Mouse (Mus musculus) erythroblast, embryonic 14.5 days (primary cell): ENCODE results near the gene Ckap5. TPM values are rescaled to one million over a fixed set of nuclear protein-coding genes. Genes with fewer than 3 reads are reported as not detected.
"Not testable (repeated sequence)": the region's sequence is repeated elsewhere in the genome, so short reads cannot be mapped to it uniquely, and the experiment has no call there.

Source experiments
- H3K27me3 ChIP-seq: 2 replicates; pipeline ENCODE4 v1.6.1; 2012; ENCODE audit warnings: inconsistent platforms; ENCODE audit not compliant: control insufficient read depth
- H3K36me3 ChIP-seq: 2 replicates; pipeline ENCODE4 v1.6.1; 2012; ENCODE audit warnings: mild to moderate bottlenecking, inconsistent platforms; ENCODE audit not compliant: control insufficient read depth
- H3K4me1 ChIP-seq: 2 replicates; pipeline ENCODE4 v1.6.1; 2012; ENCODE audit warnings: inconsistent platforms; ENCODE audit not compliant: control insufficient read depth
- H3K4me3 ChIP-seq: replicated peaks from 2 replicates; pipeline ENCODE3; 2012; ENCODE audit warnings: moderate library complexity, mild to moderate bottlenecking, inconsistent platforms
- H3K9me3 ChIP-seq: 2 replicates; pipeline ENCODE4 v1.6.1; 2012; ENCODE audit warnings: low read length, inconsistent platforms, mixed read lengths; ENCODE audit not compliant: control insufficient read depth
- GATA1 ChIP-seq: IDR thresholded peaks from 2 replicates; pipeline ENCODE4 v1.6.1; 2012; ENCODE audit warnings: low read length, inconsistent platforms, mixed read lengths
- TAL1 ChIP-seq: IDR thresholded peaks from 3 replicates; pipeline ENCODE4 v1.6.1; 2012; ENCODE audit warnings: low read length, inconsistent platforms, mixed read lengths
- polyA plus RNA-seq: library from polyadenylated mRNA; stranded (reverse); fragments of >175 nt; gene quantifications from 2 replicates; pipeline ENCODE4 v1.2.3, GENCODE M21; 2012

Ckap5 gene
- polyA plus RNA-seq, 1 experiment = 0.49 TPM

DNA sequence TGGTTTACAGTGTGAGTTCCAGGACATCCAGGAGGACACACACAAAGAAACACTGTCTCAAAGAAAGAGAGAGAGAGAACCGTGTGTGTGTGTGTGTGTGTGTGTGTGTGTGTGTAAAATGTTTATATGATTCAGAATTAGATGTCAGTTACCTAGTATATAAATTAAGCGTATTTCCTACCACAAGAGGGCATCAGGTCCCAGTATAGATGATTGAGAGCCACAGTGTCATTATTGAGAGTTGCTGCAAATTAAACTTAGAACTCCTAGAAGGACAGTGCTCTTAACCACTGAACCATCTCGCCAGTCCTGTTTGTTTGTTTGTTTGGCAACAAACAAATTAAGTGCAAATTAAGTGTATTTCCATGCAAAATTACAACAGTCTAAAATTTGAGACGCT is 75.8 kb downstream of the Ckap5 start:
- no peaks in the 10 kb centered on the region for H3K27me3 ChIP-seq
- H3K4me1 ChIP-seq = no peaks in the 10 kb centered on the region
- H3K9me3 ChIP-seq = no peaks in the 10 kb centered on the region
- peaks cover 93% of the 10 kb centered on the region for H3K36me3 ChIP-seq
- no peak overlapping the region for H3K4me3 ChIP-seq
- TF ChIP-seq GATA1 (no peak), TAL1 (no peak)

DNA sequence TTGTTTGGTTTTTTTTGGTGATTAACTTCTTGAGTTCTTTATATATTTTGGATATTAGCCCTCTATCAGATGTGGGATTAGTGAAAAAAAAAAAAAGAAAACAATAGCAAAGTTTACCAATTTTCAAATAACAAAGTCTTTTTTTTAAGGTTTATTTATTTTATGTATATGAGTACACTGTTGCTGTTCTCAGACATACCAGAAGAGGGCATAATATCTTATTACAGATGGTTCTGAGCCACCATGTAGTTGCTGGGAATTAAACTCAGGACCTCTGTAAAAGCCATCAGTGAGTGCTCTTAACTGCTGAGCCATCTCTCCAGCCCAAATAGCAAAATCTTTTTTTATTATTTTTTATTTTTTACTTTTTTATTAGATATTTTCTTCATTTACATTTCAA is 82.8 kb downstream of the Ckap5 start:
- not testable (repeated sequence) for H3K4me1 ChIP-seq, H3K9me3 ChIP-seq, H3K27me3 ChIP-seq, H3K4me3 ChIP-seq
- peaks cover 78% of the 10 kb centered on the region for H3K36me3 ChIP-seq

DNA sequence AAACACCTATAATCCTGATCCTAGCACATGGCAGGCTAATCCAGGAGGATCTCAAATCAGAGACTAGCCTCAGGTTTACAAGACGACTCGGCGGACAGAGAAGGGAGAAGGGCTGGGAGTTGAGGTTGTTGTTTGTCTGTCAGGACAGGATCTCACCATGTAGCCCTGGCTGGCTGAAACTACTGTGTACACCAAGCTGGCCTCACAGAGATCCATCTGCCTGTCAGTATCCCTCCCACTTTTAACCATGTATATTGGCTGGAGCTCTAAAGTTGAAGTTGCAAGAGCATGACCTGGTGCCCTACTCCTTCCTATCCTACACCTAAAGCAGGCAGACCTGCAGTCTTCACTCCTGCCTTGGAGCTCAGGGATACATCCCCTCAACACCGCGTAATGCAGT is 95.8 kb downstream of the Ckap5 start:
- no peaks in the 10 kb centered on the region for H3K9me3 ChIP-seq
- no peaks in the 10 kb centered on the region for H3K27me3 ChIP-seq
- TF ChIP-seq GATA1 (no peak), TAL1 (no peak)
- no peaks in the 10 kb centered on the region for H3K4me1 ChIP-seq
- H3K36me3 ChIP-seq = peaks cover 83% of the 10 kb centered on the region
- no peak overlapping the region for H3K4me3 ChIP-seq

GRCm38 (mm10) chr2:91623366-91623765 is 96.8 kb downstream of the Ckap5 start:
- not testable (repeated sequence) for H3K9me3 ChIP-seq, H3K4me3 ChIP-seq, H3K27me3 ChIP-seq, H3K4me1 ChIP-seq
- peaks cover 76% of the 10 kb centered on the region for H3K36me3 ChIP-seq

DNA sequence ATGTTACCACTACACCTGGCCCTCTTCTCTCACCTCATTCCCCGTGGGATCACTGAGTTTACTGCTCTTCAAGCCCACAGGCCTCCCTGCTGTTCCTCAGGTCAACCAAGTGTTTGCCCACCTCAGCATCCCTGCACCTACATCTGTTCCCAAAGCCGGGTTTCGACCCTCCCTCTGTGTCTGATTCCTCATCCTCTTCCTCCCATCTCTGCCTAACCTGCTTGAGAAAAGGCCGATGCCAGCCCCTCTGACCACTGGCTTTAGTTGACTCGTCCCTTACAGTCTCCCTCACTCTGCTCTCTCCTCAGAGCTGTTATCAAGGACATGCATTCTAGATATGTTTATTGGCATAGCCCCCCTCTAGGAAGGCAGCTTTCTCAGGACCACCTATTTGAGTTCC is 100.9 kb downstream of the Ckap5 start:
- peaks cover 46% of the 10 kb centered on the region for H3K36me3 ChIP-seq
- no peaks in the 10 kb centered on the region for H3K4me1 ChIP-seq
- no peak for TF ChIP-seq TAL1
- TF ChIP-seq GATA1 = no peak
- no peaks in the 10 kb centered on the region for H3K9me3 ChIP-seq
- no peak overlapping the region for H3K4me3 ChIP-seq
- H3K27me3 ChIP-seq = no peaks in the 10 kb centered on the region

GRCm38 (mm10) chr2:91628171-91628570 is 101.6 kb downstream of the Ckap5 start:
- H3K36me3 ChIP-seq = peaks cover 41% of the 10 kb centered on the region
- H3K4me1 ChIP-seq = peaks cover 3% of the 10 kb centered on the region; the same call in 1 of the 2 replicates
- no peak overlapping the region for H3K4me3 ChIP-seq
- TF ChIP-seq GATA1 = no peak
- no peak for TF ChIP-seq TAL1
- no peaks in the 10 kb centered on the region for H3K9me3 ChIP-seq
- H3K27me3 ChIP-seq = no peaks in the 10 kb centered on the region

DNA sequence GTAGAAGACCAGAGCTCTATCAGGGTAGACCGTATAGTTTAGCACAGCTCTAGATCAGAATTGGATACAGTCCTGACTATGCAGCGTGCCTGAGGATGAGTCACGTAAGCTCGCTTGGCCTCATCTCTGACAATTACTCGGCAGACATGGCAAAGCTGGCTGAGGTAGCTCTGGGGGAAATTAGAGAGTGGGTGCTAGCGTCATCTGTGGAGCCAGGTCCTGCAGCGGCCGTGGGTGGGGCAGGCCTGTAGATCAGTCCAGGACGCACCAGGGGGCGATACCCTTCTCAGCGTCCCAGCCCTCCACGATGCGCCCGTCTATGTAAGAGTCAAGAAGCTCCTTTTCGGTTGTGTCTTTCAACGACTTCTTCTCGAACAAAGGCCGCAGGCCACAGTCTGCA is 103.1 kb downstream of the Ckap5 start:
- TF ChIP-seq TAL1 (no peak), GATA1 (no peak)
- H3K27me3 ChIP-seq = no peaks in the 10 kb centered on the region
- H3K9me3 ChIP-seq = no peaks in the 10 kb centered on the region
- H3K4me3 ChIP-seq = no peak overlapping the region
- peaks cover 27% of the 10 kb centered on the region for H3K36me3 ChIP-seq
- H3K4me1 ChIP-seq = peaks cover 10% of the 10 kb centered on the region

DNA sequence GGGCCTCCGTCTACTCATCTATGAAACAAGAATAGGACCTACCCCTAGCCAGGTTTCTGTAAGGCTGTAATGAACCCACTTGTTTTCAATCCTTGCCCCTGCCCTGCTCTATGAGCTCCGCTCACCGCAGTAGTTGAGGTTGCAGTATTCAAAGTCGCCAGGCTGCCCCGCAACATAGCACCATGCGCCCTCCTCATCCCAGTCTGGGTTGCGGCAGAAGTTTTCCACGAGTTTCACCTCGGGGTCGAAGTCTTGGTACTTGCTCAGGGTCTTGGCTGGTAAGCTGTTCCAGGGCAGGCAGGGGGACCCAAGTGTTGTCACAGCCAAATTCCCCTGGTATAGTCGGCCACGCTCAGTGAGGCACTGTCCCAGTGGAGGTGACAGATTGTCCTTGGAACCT is 103.8 kb downstream of the Ckap5 start:
- H3K36me3 ChIP-seq = peaks cover 22% of the 10 kb centered on the region
- TF ChIP-seq TAL1 (no peak), GATA1 (no peak)

GRCm38 (mm10) chr2:91631826-91632225 is 105.3 kb downstream of the Ckap5 start:
- no peak for TF ChIP-seq TAL1
- no peak for TF ChIP-seq GATA1
- H3K4me3 ChIP-seq = no peak overlapping the region
- H3K9me3 ChIP-seq = no peaks in the 10 kb centered on the region
- H3K27me3 ChIP-seq = no peaks in the 10 kb centered on the region
- peaks cover 17% of the 10 kb centered on the region; the same call in 1 of the 2 replicates for H3K36me3 ChIP-seq
- H3K4me1 ChIP-seq = peaks cover 31% of the 10 kb centered on the region

More for the DNA sequence above, 103.8 kb downstream of the Ckap5 start:
- Histone ChIP-seq H3K4me1 (peaks cover 17% of the 10 kb centered on the region), H3K9me3 (no peaks in the 10 kb centered on the region), H3K27me3 (no peaks in the 10 kb centered on the region), H3K4me3 (no peak overlapping the region)

- Histone ChIP-seq H3K4me3 (no peak overlapping the region), H3K4me1 (peaks cover 34% of the 10 kb centered on the region)
- no peak for TF ChIP-seq TAL1
- no peak for TF ChIP-seq GATA1
Measured at GRCm38 (mm10) chr2:91632316-91632715, 105.8 kb downstream of the Ckap5 start.

More at GRCm38 (mm10) chr2:91632316-91632715, 105.8 kb downstream of the Ckap5 start:
- Histone ChIP-seq H3K36me3 (peaks cover 16% of the 10 kb centered on the region; the same call in 1 of the 2 replicates), H3K9me3 (no peaks in the 10 kb centered on the region), H3K27me3 (no peaks in the 10 kb centered on the region)
